Mouse (Mus musculus) T-helper 2 cell (primary cell): ENCODE data around the gene Pcdh15.

Source experiments
- in situ Hi-C: fragments of 300-600 bp; cut with MboI, MseI; formaldehyde crosslinking; loops from one replicate; pipeline ENCODE4 v1.15.1; 2025; ENCODE audit warnings: high pct_unique_total_duplicates

The Pcdh15 gene

GRCm38 (mm10) chr10:73098966-73099845 is at the start of gene Pcdh15:
Gene Pcdh15, plus strand, starts transcription at chr10:73099342.
- in situ Hi-C loops, result no loop called here

- in situ Hi-C loops, result no loop called here
These were observed 47.1 kb upstream of the Pcdh15 start for GRCm38 (mm10) chr10:73052074-73052473.

DNA sequence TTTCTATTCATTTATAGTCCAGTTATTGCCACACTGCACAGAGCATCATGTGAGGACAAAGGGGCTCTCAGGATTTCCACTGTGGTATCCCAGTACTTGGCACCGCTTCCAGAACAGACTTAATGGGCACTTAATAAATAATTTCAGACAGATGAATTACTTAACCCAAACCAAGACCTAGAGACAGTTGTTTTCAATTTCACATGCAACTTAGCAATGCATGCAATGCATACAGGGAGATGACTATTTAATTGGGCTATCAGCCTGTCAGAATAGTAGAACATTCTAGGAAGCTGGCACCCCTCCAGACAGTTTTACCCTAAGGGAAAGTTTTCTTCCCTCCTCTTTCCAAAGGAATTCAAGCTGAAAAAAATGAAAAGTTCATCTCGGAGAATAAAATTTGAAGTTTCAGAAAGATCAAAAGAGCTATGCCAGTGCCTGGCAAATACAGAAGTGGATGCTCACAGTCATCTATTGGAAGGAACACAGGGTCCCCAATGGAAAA is 39.4 kb upstream of the Pcdh15 start:
- in situ Hi-C loops, result no loop called here

DNA sequence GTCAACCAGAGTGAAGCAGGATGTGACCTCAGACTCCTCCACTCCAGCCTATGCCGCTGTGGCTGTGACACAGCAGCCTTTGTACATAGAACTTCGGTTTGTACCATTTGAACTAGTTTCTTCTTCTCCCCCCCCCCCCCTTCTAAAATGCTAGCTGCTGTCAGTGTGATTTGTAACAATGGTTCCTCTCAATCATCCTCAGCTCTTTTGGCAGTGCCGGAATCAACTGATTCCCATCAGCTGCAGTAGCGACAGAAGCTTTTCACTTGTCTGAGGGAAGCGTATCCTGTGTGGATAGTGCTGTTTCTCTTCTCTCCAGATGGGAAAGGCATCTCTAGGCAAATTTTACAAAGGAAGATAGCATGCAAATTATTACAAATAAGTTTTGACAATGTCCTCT is 12.4 kb upstream of the Pcdh15 start:
- in situ Hi-C loops, result no loop called here

GRCm38 (mm10) chr10:73096531-73097135 is 2.5 kb upstream of the Pcdh15 start:
- in situ Hi-C loops, result no loop called here

DNA sequence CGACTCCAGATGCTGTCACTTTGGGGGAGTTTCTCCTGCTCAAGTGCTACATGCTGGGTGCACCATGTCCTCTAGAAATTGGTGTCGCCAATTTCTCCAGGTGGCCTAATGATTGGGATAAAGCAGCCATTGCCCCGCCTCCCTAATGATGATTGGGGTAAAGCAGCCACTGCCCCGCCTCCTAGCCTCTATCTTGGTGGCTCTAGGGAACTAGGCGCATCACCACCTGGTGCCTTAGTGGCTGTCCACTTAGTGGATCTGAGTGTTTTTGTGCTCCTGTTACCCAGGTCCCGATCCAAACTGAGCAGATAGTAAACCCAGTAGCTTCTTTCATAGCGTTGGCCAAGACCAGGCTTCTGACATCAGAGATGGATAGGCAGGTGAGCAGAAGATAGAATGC is 2.0 kb upstream of the Pcdh15 start:
- in situ Hi-C loops, result no loop called here

DNA sequence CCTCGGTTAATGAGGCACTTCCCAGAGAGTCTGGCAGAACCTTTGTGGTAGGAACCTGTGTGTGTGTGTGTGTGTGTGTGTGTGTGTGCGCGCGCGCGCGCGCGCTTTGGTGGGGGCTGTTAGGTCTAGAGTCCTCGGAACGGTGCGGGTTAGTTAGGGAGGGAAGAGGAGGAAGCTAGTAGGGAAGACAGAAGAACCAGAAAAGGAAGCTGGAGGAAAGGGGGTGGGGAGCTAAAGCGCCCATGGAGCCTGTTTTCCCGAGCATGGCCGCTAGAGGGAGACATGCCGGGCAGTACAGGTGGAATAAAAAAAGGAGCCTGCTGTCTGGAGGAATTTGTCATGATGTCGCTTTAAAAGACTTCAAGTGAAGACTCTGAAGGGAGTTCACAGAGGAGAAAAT is 1.2 kb upstream of the Pcdh15 start:
- in situ Hi-C loops, result no loop called here

DNA sequence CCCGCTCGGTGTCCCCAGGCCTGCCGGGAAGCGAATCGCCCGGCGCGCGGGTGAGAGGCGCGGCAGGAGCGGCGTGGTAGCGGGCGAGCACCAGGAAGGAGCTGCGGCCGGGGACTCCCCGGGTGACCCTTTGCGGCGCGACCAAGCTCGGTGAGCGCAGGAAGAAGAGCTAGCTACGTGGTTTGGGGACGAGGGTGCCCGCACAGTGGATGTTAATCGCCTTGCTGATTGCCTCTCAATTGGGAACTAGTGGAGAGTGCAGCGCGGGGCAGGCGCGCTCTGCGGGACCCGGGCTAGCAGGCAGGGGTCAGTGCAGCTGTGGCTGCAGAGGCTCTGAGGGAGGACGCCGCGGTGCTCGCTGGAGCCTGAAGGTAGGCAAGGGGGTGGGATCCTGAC is 702 bp downstream of the Pcdh15 start:
- in situ Hi-C loops, result no loop called here

DNA sequence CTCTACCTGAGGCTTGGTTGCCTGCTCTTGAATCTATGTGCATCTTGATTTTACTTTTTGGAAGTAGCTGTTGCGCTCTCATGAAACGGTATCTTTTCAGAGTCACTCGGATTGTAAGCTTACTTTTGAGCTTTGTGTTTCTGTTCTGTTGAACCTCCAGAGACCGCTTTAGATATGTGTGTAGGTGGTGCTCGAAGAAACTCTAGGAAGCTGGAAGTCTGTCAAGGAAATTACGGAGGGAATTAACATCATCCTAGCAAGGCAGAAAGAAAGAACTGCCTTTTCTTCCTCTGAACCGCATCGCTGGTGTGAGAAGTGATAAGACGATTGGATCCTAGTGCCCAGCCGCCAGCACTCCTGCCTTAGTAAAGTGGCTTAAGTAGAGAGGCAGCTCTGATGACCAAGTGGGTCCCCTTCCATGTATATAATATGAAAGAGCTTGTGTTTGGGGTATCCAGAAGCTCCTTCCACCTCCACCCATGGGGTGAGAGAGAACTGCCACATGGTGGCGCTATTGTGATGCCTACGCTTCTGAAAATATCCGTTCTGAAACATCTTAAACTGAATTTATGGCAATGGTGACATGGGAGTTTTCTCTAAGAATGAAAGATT is 4.3 kb downstream of the Pcdh15 start:
- in situ Hi-C loops, result no loop called here

- in situ Hi-C loops, result no loop called here
These were observed 6.8 kb downstream of the Pcdh15 start for GRCm38 (mm10) chr10:73105893-73106292.

DNA sequence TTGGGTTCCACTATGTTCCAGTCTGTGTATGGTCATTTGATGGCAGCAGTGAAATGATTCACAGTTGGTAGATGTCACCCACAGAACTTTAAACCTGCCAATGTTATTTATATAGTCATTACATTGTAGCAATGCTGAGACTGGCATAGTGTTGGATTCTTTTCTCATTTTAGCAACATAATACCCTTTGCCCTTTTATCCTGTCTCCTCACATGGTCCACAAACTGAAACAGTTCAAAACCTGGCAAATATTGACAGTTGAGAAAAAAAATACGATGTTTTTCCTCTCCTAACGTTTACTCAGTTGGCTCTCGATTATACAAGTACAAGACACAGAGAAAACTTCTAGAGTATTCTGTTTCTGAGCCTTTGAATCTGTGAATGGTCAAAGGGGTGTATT is 38.8 kb downstream of the Pcdh15 start:
- in situ Hi-C loops, result no loop called here

DNA sequence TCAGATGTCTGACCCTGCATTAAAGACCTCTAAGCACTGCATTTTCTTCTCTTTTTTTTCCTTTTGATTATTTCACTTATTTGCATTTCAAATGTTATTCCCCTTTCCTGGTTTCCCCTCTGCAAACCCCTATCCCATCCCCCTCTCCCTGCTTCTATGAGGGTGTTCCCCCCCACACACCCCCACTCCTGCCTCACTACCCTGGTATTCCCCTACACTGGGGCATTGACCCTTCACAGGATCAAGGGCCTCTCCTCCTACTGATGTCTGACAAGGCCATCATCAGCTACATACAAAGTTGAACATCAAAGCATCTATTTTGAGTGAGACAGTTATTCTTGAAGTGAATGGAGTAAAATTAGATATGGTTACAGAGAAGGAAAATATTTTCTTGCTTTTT is 48.4 kb downstream of the Pcdh15 start:
- in situ Hi-C loops, result no loop called here

DNA sequence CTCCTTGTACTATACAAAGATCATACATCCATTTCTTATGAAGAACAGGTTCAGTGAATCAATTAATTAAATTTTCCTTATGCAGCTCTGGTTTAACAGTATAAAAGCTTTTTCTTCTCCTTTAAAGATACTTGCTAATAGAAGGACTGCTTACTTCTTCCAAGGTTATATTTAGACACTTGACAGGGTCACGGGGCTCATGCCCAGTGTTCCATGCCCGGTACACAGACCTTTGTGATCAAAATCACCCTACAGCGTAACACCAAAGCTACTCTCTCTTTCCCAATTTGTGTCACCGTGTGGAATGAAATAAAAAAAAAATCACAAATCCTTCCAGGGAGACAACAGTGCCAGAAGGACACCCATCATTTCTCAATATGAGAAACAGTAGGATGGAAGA is 48.8 kb downstream of the Pcdh15 start:
- in situ Hi-C loops, result no loop called here

- in situ Hi-C loops, result loop anchor here (10.0 kb wide), 1 partner anchor 630 kb away; no protein-coding TSS in a partner anchor
These were observed 55.4 kb downstream of the Pcdh15 start for GRCm38 (mm10) chr10:73154544-73154943.

DNA sequence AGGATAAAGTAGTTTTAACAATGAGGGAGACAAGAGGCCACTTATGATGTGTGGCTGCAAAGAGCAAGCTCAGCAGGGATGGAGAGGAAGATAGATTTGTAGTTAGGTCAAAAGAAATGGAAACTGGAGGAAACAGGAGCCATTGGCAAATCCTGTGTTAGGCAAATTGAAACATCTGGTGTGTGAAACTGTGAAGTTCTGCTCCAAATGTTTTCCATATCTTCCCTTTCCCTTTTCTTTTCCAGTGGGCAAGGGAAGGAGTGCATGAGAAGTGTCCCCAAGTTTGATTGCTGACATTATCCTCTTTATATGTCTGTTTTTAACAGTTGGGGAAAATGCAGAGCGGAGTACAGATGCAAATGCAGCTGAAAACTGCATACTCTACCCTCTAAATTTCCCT is 62.6 kb downstream of the Pcdh15 start:
- in situ Hi-C loops, result no loop called here

- in situ Hi-C loops, result no loop called here
These were observed 116.9 kb downstream of the Pcdh15 start for GRCm38 (mm10) chr10:73216001-73216400.

DNA sequence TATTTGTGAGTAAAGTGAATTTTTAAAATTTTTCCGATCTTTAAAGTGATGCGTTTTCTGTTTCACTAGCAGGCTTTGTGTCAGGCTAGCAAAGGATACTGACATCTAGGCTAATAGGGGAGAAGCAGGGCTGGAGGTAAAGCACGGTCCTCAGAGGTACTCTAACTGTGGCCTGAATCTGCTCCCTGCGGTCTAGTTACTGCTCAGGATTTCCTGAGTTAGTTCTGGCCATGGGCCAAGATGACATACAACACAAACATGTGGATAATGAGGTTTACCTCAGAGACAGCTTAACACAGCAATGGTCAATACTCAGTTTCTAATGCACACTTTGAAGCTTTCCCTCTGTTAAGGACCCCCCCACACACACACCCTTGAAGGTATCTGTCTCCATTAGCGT is 143.2 kb downstream of the Pcdh15 start:
- in situ Hi-C loops, result no loop called here

- in situ Hi-C loops, result no loop called here
These were observed 181.3 kb downstream of the Pcdh15 start for GRCm38 (mm10) chr10:73280438-73280837.

DNA sequence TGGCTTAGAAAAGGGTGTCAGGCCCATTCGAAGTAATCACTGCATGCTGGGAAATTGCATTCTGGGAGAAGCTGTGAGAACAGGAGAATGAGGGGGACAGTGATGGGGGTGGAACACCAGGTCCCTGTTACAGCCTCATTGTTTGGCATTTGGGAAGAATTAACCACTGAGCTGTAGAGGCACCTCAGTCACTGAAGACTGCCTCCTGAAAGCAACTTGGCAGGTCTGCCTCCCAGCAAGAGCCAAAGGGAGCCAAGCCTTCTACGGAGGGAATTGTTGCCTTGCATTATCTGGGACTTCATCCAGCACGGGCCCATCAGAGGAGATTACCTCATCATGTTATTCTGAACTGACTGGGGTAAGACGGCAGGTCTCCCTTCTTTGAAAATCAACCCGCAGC is 197.3 kb downstream of the Pcdh15 start:
- in situ Hi-C loops, result no loop called here

- in situ Hi-C loops, result no loop called here
These were observed 202.8 kb downstream of the Pcdh15 start for GRCm38 (mm10) chr10:73301951-73302350.

GRCm38 (mm10) chr10:73306677-73307076 is 207.5 kb downstream of the Pcdh15 start:
- in situ Hi-C loops, result no loop called here

GRCm38 (mm10) chr10:73326861-73327260 is 227.7 kb downstream of the Pcdh15 start:
- in situ Hi-C loops, result no loop called here

GRCm38 (mm10) chr10:73333426-73333825 is 234.3 kb downstream of the Pcdh15 start:
- in situ Hi-C loops, result no loop called here
